Mouse (Mus musculus) embryonic fibroblast, embryonic 13.5 days (primary cell): ENCODE data around the gene Ss18l1.

ENCODE experiments used
- CTCF ChIP-seq: IDR thresholded peaks from 2 replicates; pipeline ENCODE4 v1.5.1; 2011; ENCODE audit warnings: mild to moderate bottlenecking, control low read depth, low read length, moderate library complexity, borderline replicate concordance; ENCODE audit not compliant: insufficient read depth
- POLR2A ChIP-seq: IDR thresholded peaks from 2 replicates; pipeline ENCODE4 v1.6.1; 2011; ENCODE audit warnings: low read depth, mild to moderate bottlenecking, control low read depth, low read length, moderate library complexity

DNA sequence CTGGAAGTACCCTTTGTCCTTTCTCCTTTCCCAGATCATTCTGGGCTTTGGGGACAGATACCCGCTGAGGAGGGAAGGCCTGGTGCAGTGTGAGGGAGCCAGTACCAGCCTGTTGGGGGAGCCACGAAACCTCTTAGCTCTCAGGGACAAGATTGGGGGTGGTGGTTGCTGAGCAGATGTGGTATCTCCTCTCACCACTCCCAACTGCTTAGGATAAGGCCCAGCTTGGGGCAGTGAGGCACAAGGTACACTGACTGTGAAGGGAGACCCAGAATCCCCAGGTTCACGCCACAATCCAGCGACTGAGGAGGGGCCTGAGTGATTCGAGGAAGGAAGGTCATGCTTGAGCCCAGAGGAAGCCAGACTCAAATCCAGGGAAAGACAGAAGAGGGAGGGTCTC lies 55.9 kb downstream of the Ss18l1 start:
- TF ChIP-seq CTCF: no peak
- TF ChIP-seq POLR2A: no peak
